Mouse (Mus musculus): ENCODE measurements at regions not wholly inside any gene's neighbourhood (a gene's known extent, or its start where the extent isn't known, plus 50 kb on each side); places are given as distances from the start of the nearest gene placed in this dataset.
A peak's percentile ranks its signal among the peaks of the same experiment; 100 is the strongest.
"Not testable (repeated sequence)": the region's sequence is repeated elsewhere in the genome, so short reads cannot be mapped to it uniquely, and the experiment has no call there.

- DNase-seq (ENCODE audit: low spot score), result no peak
Observed at GRCm38 (mm10) chr9:9606322-9606721, 367.4 kb upstream of the Arhgap42 start.

GRCm38 (mm10) chr9:9591263-9591662 lies 352.4 kb upstream of the Arhgap42 start:
- no peak for DNase-seq (ENCODE audit: low spot score)

GRCm38 (mm10) chr9:9583011-9583605 lies 344.2 kb upstream of the Arhgap42 start:
- DNase-seq (ENCODE audit: low spot score), result no peak

- no peak for DNase-seq (ENCODE audit: low spot score)
Observed at GRCm38 (mm10) chr9:9582301-9583010, 343.6 kb upstream of the Arhgap42 start.

- DNase-seq (ENCODE audit: low spot score), result no peak
Observed at GRCm38 (mm10) chr9:9568040-9568649, 329.2 kb upstream of the Arhgap42 start.

GRCm38 (mm10) chr9:9564551-9564950 lies 325.6 kb upstream of the Arhgap42 start:
- DNase-seq (ENCODE audit: low spot score), result no peak

GRCm38 (mm10) chr9:9548657-9549056 lies 309.8 kb upstream of the Arhgap42 start:
- DNase-seq (ENCODE audit: low spot score), result no peak

GRCm38 (mm10) chr9:9547570-9547969 lies 308.7 kb upstream of the Arhgap42 start:
- DNase-seq (ENCODE audit: low spot score), result no peak

- no peak for DNase-seq (ENCODE audit: low spot score)
Observed at GRCm38 (mm10) chr9:9547121-9547520, 308.2 kb upstream of the Arhgap42 start.

GRCm38 (mm10) chr9:9500345-9500744 lies 261.4 kb upstream of the Arhgap42 start:
- no peak for DNase-seq (ENCODE audit: low spot score)

GRCm38 (mm10) chr9:9493594-9494182 lies 254.8 kb upstream of the Arhgap42 start:
- DNase-seq (ENCODE audit: low spot score), result no peak

- no peak for DNase-seq (ENCODE audit: low spot score)
Observed at GRCm38 (mm10) chr9:9477145-9477544, 238.2 kb upstream of the Arhgap42 start.

GRCm38 (mm10) chr9:9475009-9475744 lies 236.3 kb upstream of the Arhgap42 start:
- DNase-seq (ENCODE audit: low spot score), result no peak

- DNase-seq (ENCODE audit: low spot score), result no peak
Observed at GRCm38 (mm10) chr9:9444213-9444612, 205.3 kb upstream of the Arhgap42 start.

- DNase-seq (ENCODE audit: low spot score), result no peak
Observed at GRCm38 (mm10) chr9:9420326-9420725, 181.4 kb upstream of the Arhgap42 start.

- DNase-seq (ENCODE audit: low spot score), result no peak
Observed at GRCm38 (mm10) chr9:9412460-9413181, 173.7 kb upstream of the Arhgap42 start.

- not testable (repeated sequence) for DNase-seq (ENCODE audit: low spot score)
Observed at GRCm38 (mm10) chr9:9394190-9394589, 155.3 kb upstream of the Arhgap42 start.

- DNase-seq (ENCODE audit: low spot score), result no peak
Observed at GRCm38 (mm10) chr9:9376650-9377189, 137.8 kb upstream of the Arhgap42 start.

- peak; percentile 76 for DNase-seq (ENCODE audit: low spot score)
Observed at GRCm38 (mm10) chr9:9375304-9375904, 136.5 kb upstream of the Arhgap42 start.

GRCm38 (mm10) chr9:9372594-9372993 lies 133.7 kb upstream of the Arhgap42 start:
- DNase-seq (ENCODE audit: low spot score), result no peak

Data from gastrocnemius, adult 18-20 months (tissue).